Mouse (Mus musculus): Measurements from ENCODE around the gene Endou. TPM values are rescaled to one million over a fixed set of nuclear protein-coding genes. Genes with fewer than 3 reads are reported as not detected.

Endou gene
- polyA plus RNA-seq, 1 experiment, result 0.51 TPM

GRCm38 (mm10) chr15:97748964-97749363 lies 17.8 kb upstream of the Endou start:
- WGBS, result 87% methylated on average over 4 of the region's 4 CpGs
- Histone ChIP-seq H3K4me1 (ENCODE audit: control insufficient read depth, insufficient read depth, insufficient read length, low read length) (peaks cover 11% of the 10 kb centered on the region; the same call in 1 of the 2 replicates), H3K36me3 (ENCODE audit: control insufficient read depth, insufficient read depth, low read length) (no peaks in the 10 kb centered on the region), H3K27me3 (ENCODE audit: control insufficient read depth, insufficient read depth, low read length) (no peaks in the 10 kb centered on the region), H3K27ac (ENCODE audit: insufficient read depth, low read depth, low read length) (no peak overlapping the region), H3K4me3 (ENCODE audit: low read depth, low read length) (no peak overlapping the region)
- TF ChIP-seq POLR2A (IDR thresholded peaks at IDR 0.05; ENCODE audit: low read depth, low read length), result no peak
- TF ChIP-seq CTCF (IDR thresholded peaks at IDR 0.05; ENCODE audit: extremely low read depth, insufficient read length, insufficient replicate concordance, low read depth, low read length), result no peak

DNA sequence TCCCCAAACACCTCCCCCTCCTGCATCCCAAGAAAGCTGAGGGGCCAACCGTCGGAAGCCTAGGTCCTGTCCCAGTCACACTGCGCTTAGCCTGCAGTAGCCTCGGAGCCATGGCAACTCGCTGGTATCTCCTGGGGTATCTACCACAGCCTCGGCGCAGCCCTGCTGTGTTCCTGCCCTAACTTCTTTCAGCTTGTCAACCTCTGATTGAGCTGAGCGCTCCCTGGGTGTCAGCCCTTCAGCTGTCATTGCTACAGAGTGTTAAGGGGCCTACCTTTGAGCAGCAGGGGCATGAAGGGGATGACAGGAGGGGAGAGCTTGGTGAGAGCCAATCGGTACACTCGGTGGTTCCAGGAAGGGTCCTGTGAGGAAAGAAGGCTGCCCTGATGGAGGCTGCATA lies 17.2 kb upstream of the Endou start:
- TF ChIP-seq CTCF (IDR thresholded peaks at IDR 0.05; ENCODE audit: extremely low read depth, insufficient read length, insufficient replicate concordance, low read depth, low read length) (no peak), POLR2A (IDR thresholded peaks at IDR 0.05; ENCODE audit: low read depth, low read length) (no peak)
- no peaks in the 10 kb centered on the region for H3K36me3 ChIP-seq (ENCODE audit: control insufficient read depth, insufficient read depth, low read length)
- no peak overlapping the region for H3K4me3 ChIP-seq (ENCODE audit: low read depth, low read length)
- 78% methylated on average over 10 of the region's 10 CpGs for WGBS
- no peak overlapping the region for H3K27ac ChIP-seq (ENCODE audit: insufficient read depth, low read depth, low read length)
- H3K27me3 ChIP-seq (ENCODE audit: control insufficient read depth, insufficient read depth, low read length), result no peaks in the 10 kb centered on the region
- H3K4me1 ChIP-seq (ENCODE audit: control insufficient read depth, insufficient read depth, insufficient read length, low read length), result peaks cover 11% of the 10 kb centered on the region; the same call in 1 of the 2 replicates

DNA sequence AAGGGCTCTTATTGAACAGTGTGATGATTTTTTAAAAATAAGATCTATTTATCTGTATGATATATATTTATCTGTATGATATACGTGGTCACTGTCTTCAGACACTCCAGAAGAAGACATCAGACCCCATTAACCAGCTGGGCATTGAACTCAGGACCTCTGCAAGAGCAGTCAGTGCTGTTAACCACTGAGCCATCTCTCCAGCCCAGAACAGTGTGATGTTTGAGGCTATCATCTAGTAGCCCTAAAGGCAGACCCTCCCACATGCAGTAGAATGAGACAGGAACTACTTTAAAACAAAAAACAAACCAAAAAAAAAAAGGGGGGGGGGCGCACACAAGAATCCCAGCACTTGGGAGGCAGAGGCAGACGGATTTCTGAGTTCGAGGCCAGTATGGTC lies 16.3 kb upstream of the Endou start:
- no peaks in the 10 kb centered on the region for H3K36me3 ChIP-seq (ENCODE audit: control insufficient read depth, insufficient read depth, low read length)
- TF ChIP-seq POLR2A (IDR thresholded peaks at IDR 0.05; ENCODE audit: low read depth, low read length), result no peak
- no peak for TF ChIP-seq CTCF (IDR thresholded peaks at IDR 0.05; ENCODE audit: extremely low read depth, insufficient read length, insufficient replicate concordance, low read depth, low read length)
- H3K27me3 ChIP-seq (ENCODE audit: control insufficient read depth, insufficient read depth, low read length), result no peaks in the 10 kb centered on the region
- peaks cover 11% of the 10 kb centered on the region; the same call in 1 of the 2 replicates for H3K4me1 ChIP-seq (ENCODE audit: control insufficient read depth, insufficient read depth, insufficient read length, low read length)
- 85% methylated on average over 4 of the region's 4 CpGs for WGBS
- no peak overlapping the region for H3K4me3 ChIP-seq (ENCODE audit: low read depth, low read length)
- H3K27ac ChIP-seq (ENCODE audit: insufficient read depth, low read depth, low read length), result no peak overlapping the region

- Histone ChIP-seq H3K36me3 (ENCODE audit: control insufficient read depth, insufficient read depth, low read length) (no peaks in the 10 kb centered on the region), H3K4me1 (ENCODE audit: control insufficient read depth, insufficient read depth, insufficient read length, low read length) (peaks cover 11% of the 10 kb centered on the region; the same call in 1 of the 2 replicates), H3K27ac (ENCODE audit: insufficient read depth, low read depth, low read length) (no peak overlapping the region), H3K4me3 (ENCODE audit: low read depth, low read length) (no peak overlapping the region), H3K27me3 (ENCODE audit: control insufficient read depth, insufficient read depth, low read length) (no peaks in the 10 kb centered on the region)
- 87% methylated on average over 24 of the region's 24 CpGs for WGBS
- TF ChIP-seq CTCF (IDR thresholded peaks at IDR 0.05; ENCODE audit: extremely low read depth, insufficient read length, insufficient replicate concordance, low read depth, low read length) (no peak), POLR2A (IDR thresholded peaks at IDR 0.05; ENCODE audit: low read depth, low read length) (no peak)
These were observed 15.6 kb upstream of the Endou start for GRCm38 (mm10) chr15:97746748-97747147.

- no peak overlapping the region for H3K4me3 ChIP-seq (ENCODE audit: low read depth, low read length)
- TF ChIP-seq POLR2A (IDR thresholded peaks at IDR 0.05; ENCODE audit: low read depth, low read length), result no peak
- TF ChIP-seq CTCF (IDR thresholded peaks at IDR 0.05; ENCODE audit: extremely low read depth, insufficient read length, insufficient replicate concordance, low read depth, low read length), result no peak
- no peaks in the 10 kb centered on the region for H3K36me3 ChIP-seq (ENCODE audit: control insufficient read depth, insufficient read depth, low read length)
- WGBS, result 38% methylated on average over 10 of the region's 10 CpGs
- no peak overlapping the region for H3K27ac ChIP-seq (ENCODE audit: insufficient read depth, low read depth, low read length)
- H3K27me3 ChIP-seq (ENCODE audit: control insufficient read depth, insufficient read depth, low read length), result no peaks in the 10 kb centered on the region
- peaks cover 11% of the 10 kb centered on the region; the same call in 1 of the 2 replicates for H3K4me1 ChIP-seq (ENCODE audit: control insufficient read depth, insufficient read depth, insufficient read length, low read length)
These were observed 15.1 kb upstream of the Endou start for GRCm38 (mm10) chr15:97746278-97746677.

- H3K4me3 ChIP-seq (ENCODE audit: low read depth, low read length), result no peak overlapping the region
- TF ChIP-seq POLR2A (IDR thresholded peaks at IDR 0.05; ENCODE audit: low read depth, low read length) (no peak), CTCF (IDR thresholded peaks at IDR 0.05; ENCODE audit: extremely low read depth, insufficient read length, insufficient replicate concordance, low read depth, low read length) (no peak)
- peaks cover 6% of the 10 kb centered on the region; the same call in 1 of the 2 replicates for H3K4me1 ChIP-seq (ENCODE audit: control insufficient read depth, insufficient read depth, insufficient read length, low read length)
- H3K27ac ChIP-seq (ENCODE audit: insufficient read depth, low read depth, low read length), result no peak overlapping the region
- 48% methylated on average over 10 of the region's 10 CpGs for WGBS
- no peaks in the 10 kb centered on the region for H3K36me3 ChIP-seq (ENCODE audit: control insufficient read depth, insufficient read depth, low read length)
- H3K27me3 ChIP-seq (ENCODE audit: control insufficient read depth, insufficient read depth, low read length), result no peaks in the 10 kb centered on the region
These were observed 14.2 kb upstream of the Endou start for GRCm38 (mm10) chr15:97745331-97745730.

DNA sequence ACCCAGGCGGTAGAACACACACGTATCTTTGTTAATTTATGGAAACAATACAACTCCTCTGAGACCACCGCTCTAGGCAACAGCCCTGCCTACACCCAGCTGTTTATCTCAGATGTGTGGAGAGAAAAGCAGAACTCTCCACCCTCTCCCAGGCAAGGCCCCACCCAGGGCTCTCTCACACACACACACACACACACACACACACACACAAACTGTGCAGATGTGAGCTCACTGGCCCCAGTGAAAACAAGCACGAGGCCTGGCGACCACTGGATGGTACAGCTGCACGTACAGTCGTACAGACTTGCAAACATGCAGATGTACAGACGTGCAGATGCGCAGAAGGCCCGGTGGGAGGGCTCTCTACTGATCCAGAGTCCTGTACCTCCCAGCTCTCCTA lies 13.8 kb upstream of the Endou start:
- Histone ChIP-seq H3K27ac (ENCODE audit: insufficient read depth, low read depth, low read length) (no peak overlapping the region), H3K4me3 (ENCODE audit: low read depth, low read length) (no peak overlapping the region), H3K27me3 (ENCODE audit: control insufficient read depth, insufficient read depth, low read length) (no peaks in the 10 kb centered on the region), H3K36me3 (ENCODE audit: control insufficient read depth, insufficient read depth, low read length) (no peaks in the 10 kb centered on the region), H3K4me1 (ENCODE audit: control insufficient read depth, insufficient read depth, insufficient read length, low read length) (peaks cover 5% of the 10 kb centered on the region; the same call in 1 of the 2 replicates)
- TF ChIP-seq POLR2A (IDR thresholded peaks at IDR 0.05; ENCODE audit: low read depth, low read length), result no peak
- no peak for TF ChIP-seq CTCF (IDR thresholded peaks at IDR 0.05; ENCODE audit: extremely low read depth, insufficient read length, insufficient replicate concordance, low read depth, low read length)
- 66% methylated on average over 10 of the region's 10 CpGs for WGBS

Measured in small intestine, adult 2 months (tissue).